Mouse (Mus musculus) hindbrain, embryonic 15.5 days (tissue): ENCODE measurements around the gene Tead4. TPM values are rescaled to one million over a fixed set of nuclear protein-coding genes. Genes with fewer than 3 reads are reported as not detected.

ENCODE experiments used
- ATAC-seq: fragments of 200-750 bp; cut with Nextera tagmentation; 2 replicates; pipeline ENCODE4 v1.8.0; 2017; ENCODE audit warnings: low read depth, moderate number of reproducible peaks, moderate TSS enrichment; ENCODE audit not compliant: low FRiP score
- H3K27ac ChIP-seq: fragments of 300-500 bp; sonication (generic); replicated peaks from 2 replicates; pipeline ENCODE4 v1.5.1; 2015; ENCODE audit warnings: mild to moderate bottlenecking, inconsistent platforms
- H3K27me3 ChIP-seq: fragments of 300-500 bp; sonication (generic); 2 replicates; pipeline ENCODE4 v1.6.1; 2015; ENCODE audit warnings: control low read depth, inconsistent platforms
- H3K36me3 ChIP-seq: fragments of 300-500 bp; sonication (generic); 2 replicates; pipeline ENCODE4 v1.6.1; 2015; ENCODE audit warnings: control low read depth, inconsistent platforms
- H3K4me1 ChIP-seq: fragments of 300-500 bp; sonication (generic); replicated peaks from 2 replicates; pipeline ENCODE4 v1.6.1; 2015; ENCODE audit warnings: control low read depth, inconsistent platforms
- H3K4me2 ChIP-seq: fragments of 300-500 bp; sonication (generic); 2 replicates; pipeline ENCODE4 v1.6.1; 2015; ENCODE audit warnings: moderate library complexity, mild to moderate bottlenecking, inconsistent platforms
- H3K4me3 ChIP-seq: fragments of 300-500 bp; sonication (generic); 2 replicates; pipeline ENCODE4 v1.5.1; 2015; ENCODE audit warnings: mild to moderate bottlenecking, inconsistent platforms
- H3K9ac ChIP-seq: fragments of 300-500 bp; sonication (generic); 2 replicates; pipeline ENCODE4 v1.6.1; 2015; ENCODE audit warnings: inconsistent platforms
- H3K9me3 ChIP-seq: fragments of 300-500 bp; sonication (generic); 2 replicates; pipeline ENCODE4 v1.6.1; 2016; ENCODE audit warnings: control low read depth, inconsistent platforms
- WGBS: fragments of 180-500 bp; shearing (Covaris S2); methylation state at CpG from one replicate; pipeline ENCODE4 v1.1.7; 2015; 5-methylcytosine and 5-hydroxymethylcytosine counted together
- polyA plus RNA-seq: library from polyadenylated mRNA; unstranded; fragments of >200 nt; fragmentation: Nextera tagmentation; extraction: Ambion mirVana; gene quantifications from 2 replicates; pipeline ENCODE4 v1.2.1, GENCODE M21; 2015

The Tead4 gene
- polyA plus RNA-seq, 1 experiment from 2014 or later: 0.49 TPM

- Histone ChIP-seq H3K9me3 (no peaks in the 10 kb centered on the region), H3K27me3 (no peaks in the 10 kb centered on the region), H3K36me3 (no peaks in the 10 kb centered on the region), H3K4me1 (no peaks in the 10 kb centered on the region), H3K27ac (no peak overlapping the region), H3K9ac (no peak overlapping the region), H3K4me2 (no peak overlapping the region), H3K4me3 (no peak overlapping the region)
- ATAC-seq: no peak
- 80% methylated on average over 8 of the region's 8 CpGs for WGBS
Observed at GRCm38 (mm10) chr6:128264870-128265526, 35.6 kb downstream of the Tead4 start.

DNA sequence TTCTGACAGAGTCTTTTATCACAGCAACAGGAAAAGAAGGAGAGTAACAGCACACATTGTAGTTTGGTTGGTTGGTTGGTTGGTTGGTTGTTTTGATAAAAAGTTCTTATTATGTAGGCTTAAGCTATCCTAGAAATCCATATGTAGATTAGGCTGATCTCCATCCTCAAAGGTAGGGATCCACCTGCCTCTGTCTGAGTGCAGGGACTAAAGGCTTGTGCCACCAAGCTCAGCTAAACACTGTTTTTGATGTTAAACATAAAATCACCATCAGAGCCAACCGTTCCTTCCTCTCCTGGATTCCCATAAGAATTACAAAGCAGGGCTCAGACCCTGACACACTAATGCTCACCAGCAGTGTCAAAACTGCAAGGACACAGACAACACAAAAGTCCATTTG lies 39.1 kb downstream of the Tead4 start:
- H3K4me1 ChIP-seq: no peaks in the 10 kb centered on the region
- H3K36me3 ChIP-seq: no peaks in the 10 kb centered on the region
- no peak overlapping the region for H3K4me2 ChIP-seq
- H3K9me3 ChIP-seq: no peaks in the 10 kb centered on the region
- H3K9ac ChIP-seq: no peak overlapping the region
- H3K4me3 ChIP-seq: no peak overlapping the region
- WGBS: 40% methylated on average over 1 of the region's 1 CpGs
- H3K27me3 ChIP-seq: no peaks in the 10 kb centered on the region
- ATAC-seq: no peak
- no peak overlapping the region for H3K27ac ChIP-seq

DNA sequence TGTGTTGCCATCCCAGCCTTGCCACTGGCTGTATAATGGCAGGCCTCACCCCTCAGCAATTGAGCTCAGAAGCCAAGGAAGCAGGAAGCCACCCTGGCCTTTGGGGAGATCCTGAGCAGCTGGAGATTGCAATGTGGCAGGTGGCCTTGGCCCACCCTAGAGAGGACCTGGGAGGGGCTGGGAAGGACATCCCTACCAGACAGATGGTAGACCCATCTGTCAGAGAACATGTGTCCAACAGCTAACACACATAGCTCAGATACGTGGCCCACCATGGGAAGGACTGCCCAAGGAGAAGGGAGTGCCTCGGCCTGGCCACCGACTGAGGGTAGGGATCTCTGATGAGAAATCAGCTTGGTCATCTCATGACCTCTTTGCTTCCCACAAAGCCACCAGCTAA lies 41.4 kb downstream of the Tead4 start:
- 90% methylated on average over 3 of the region's 3 CpGs for WGBS
- no peak for ATAC-seq
- H3K9ac ChIP-seq: no peak overlapping the region
- no peaks in the 10 kb centered on the region for H3K4me1 ChIP-seq
- H3K27me3 ChIP-seq: no peaks in the 10 kb centered on the region
- H3K4me3 ChIP-seq: no peak overlapping the region
- H3K9me3 ChIP-seq: no peaks in the 10 kb centered on the region
- H3K27ac ChIP-seq: no peak overlapping the region
- H3K4me2 ChIP-seq: no peak overlapping the region
- H3K36me3 ChIP-seq: no peaks in the 10 kb centered on the region

DNA sequence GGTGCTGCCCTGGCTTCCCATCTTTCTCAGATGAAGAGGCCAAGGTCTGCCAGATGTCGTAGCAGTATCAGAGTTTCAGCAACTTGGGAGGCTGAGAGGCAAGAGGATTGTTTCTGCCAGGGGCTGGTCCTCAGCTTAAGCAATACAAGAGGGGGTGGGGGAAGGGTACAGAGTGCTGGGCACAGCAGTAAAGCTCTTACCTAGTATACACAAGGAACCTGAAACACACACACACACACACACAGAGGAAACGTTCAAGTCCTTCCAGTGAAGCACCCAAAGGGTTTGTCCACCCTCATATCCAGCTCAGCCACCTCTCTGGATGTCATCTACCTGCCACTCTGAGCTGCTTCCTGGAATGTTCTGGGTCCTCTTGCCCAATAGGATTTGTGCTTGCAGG lies 44.7 kb downstream of the Tead4 start:
- H3K9ac ChIP-seq: no peak overlapping the region
- H3K4me1 ChIP-seq: no peaks in the 10 kb centered on the region
- H3K9me3 ChIP-seq: no peaks in the 10 kb centered on the region
- no peak overlapping the region for H3K4me3 ChIP-seq
- H3K4me2 ChIP-seq: no peak overlapping the region
- H3K27me3 ChIP-seq: no peaks in the 10 kb centered on the region
- H3K36me3 ChIP-seq: no peaks in the 10 kb centered on the region
- no peak for ATAC-seq
- 78% methylated on average over 2 of the region's 2 CpGs for WGBS
- H3K27ac ChIP-seq: no peak overlapping the region

DNA sequence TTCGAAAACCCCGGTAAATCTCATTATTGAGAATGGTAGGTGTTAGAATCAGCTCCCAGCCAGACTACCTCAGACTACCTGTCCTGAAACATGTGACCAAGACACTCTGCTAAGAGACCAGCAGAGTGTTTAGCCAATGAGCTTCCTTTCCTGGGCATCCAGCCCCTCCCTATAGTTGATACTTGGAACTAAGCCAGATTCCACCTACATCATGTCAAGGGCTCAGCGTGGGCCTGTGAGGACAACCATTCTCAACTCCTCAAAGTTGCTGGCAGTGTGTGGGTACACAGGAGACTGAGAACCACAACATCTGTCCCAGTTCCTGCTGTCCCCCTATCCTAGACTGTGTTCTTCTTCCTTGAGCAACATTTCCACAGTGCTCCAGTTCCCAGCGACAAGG lies 45.3 kb downstream of the Tead4 start:
- no peak overlapping the region for H3K4me3 ChIP-seq
- H3K4me1 ChIP-seq: no peaks in the 10 kb centered on the region
- no peak overlapping the region for H3K27ac ChIP-seq
- no peak overlapping the region for H3K9ac ChIP-seq
- no peaks in the 10 kb centered on the region for H3K36me3 ChIP-seq
- H3K4me2 ChIP-seq: no peak overlapping the region
- H3K9me3 ChIP-seq: no peaks in the 10 kb centered on the region
- no peaks in the 10 kb centered on the region for H3K27me3 ChIP-seq
- 76% methylated on average over 4 of the region's 4 CpGs for WGBS
- ATAC-seq: no peak

DNA sequence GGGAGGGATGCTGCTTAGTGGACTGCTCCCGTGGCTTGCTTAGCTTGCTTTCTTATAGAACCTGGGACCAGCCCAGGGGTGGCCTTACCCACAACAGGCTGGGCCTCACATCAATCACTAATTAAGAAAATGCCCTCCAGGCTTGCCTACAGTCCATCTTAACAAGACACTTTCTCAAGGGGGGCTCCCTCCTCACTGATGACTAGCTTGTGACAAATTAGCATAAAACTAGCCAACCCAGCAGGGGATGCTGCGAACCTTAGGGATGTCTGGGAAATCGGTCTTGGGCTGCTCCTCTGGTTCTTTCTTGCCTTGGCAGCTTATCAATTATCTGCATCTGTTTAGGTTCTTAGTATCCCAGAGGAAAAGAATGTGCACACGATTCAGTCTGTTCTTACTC lies 46.1 kb downstream of the Tead4 start:
- Histone ChIP-seq H3K27me3 (no peaks in the 10 kb centered on the region), H3K4me2 (no peak overlapping the region), H3K27ac (no peak overlapping the region), H3K4me1 (no peaks in the 10 kb centered on the region), H3K36me3 (no peaks in the 10 kb centered on the region), H3K4me3 (no peak overlapping the region), H3K9ac (no peak overlapping the region), H3K9me3 (no peaks in the 10 kb centered on the region)
- 29% methylated on average over 4 of the region's 4 CpGs for WGBS
- ATAC-seq: no peak

DNA sequence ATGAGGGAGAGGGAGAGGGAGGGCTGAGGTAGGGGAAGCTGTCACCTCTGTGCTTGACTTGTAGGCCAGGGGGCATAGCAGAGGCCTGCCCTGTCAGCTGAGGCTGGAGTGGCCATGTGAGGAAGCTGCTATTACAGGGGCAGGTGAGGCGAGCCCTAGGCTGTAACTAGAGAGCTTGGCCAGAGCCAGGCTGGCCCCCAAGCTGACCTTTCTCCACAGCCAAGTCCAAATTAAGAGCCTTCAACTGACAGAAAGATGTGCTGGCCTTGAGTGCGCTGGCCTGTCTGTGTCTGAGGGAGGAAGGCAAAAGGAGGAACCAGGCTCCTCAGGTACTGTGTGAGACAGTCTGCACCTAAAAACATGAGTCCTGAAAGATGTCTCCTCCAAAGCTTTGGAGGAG lies 47.5 kb downstream of the Tead4 start:
- no peaks in the 10 kb centered on the region for H3K27me3 ChIP-seq
- ATAC-seq: no peak
- no peak overlapping the region for H3K27ac ChIP-seq
- H3K9ac ChIP-seq: no peak overlapping the region
- H3K4me3 ChIP-seq: no peak overlapping the region
- 100% methylated on average over 2 of the region's 2 CpGs for WGBS
- no peak overlapping the region for H3K4me2 ChIP-seq
- H3K9me3 ChIP-seq: no peaks in the 10 kb centered on the region
- no peaks in the 10 kb centered on the region for H3K4me1 ChIP-seq
- no peaks in the 10 kb centered on the region for H3K36me3 ChIP-seq

DNA sequence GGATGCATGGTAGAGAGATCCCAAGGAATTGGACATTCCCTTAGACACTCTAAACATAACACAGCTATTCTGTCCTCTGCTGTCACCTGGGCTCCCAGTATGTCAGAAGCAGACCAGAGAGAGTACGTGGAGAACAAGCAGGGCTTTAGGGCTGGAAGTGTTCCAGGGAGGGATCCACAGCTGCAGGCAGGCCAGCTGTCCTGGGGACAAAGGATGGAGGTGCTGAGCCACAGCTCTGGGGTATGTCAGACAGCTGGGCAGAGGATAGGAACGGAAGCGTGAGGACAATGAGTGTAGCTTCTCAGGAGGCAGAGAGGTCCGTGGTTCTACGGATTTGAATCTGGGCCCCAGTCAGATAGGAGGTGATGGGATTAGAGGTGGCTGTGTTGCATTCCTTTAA lies 50.0 kb downstream of the Tead4 start:
- H3K27me3 ChIP-seq: no peaks in the 10 kb centered on the region
- 82% methylated on average over 5 of the region's 5 CpGs for WGBS
- H3K9me3 ChIP-seq: no peaks in the 10 kb centered on the region
- no peak overlapping the region for H3K4me3 ChIP-seq
- H3K27ac ChIP-seq: no peak overlapping the region
- no peaks in the 10 kb centered on the region for H3K4me1 ChIP-seq
- H3K9ac ChIP-seq: no peak overlapping the region
- no peaks in the 10 kb centered on the region for H3K36me3 ChIP-seq
- ATAC-seq: no peak
- H3K4me2 ChIP-seq: no peak overlapping the region

DNA sequence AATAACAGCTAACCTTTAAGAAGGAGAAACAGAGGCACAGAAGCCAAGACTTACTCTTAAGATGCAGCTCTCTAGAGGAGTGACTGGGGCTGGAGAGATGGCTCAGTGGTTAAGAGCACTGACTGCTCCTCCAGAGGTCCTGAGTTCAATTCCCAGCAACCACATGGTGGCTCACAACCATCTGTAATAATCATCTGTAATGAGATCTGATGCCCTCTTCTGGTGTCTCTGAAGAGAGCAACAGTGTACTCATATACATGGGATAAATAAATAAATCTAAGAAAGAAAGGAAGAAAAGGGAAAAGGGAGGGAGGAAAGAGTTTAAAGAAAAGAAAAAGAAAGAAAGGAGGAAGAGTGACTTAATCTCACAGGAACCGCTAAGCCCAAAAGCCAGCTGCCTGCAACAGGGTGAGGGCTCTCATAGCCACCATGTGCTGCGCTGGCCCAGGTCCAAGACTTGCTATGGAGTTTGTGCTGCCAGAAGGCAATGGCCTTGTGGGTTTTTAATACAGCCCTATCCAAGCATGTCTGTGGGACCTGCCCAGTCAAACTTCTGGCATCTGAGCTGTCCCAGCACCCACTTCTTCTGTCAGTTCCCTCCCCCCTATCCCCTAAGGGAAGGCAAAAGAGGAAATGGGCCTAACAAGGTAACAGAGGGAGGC lies 63.4 kb downstream of the Tead4 start:
- 80% methylated on average over 2 of the region's 2 CpGs for WGBS

DNA sequence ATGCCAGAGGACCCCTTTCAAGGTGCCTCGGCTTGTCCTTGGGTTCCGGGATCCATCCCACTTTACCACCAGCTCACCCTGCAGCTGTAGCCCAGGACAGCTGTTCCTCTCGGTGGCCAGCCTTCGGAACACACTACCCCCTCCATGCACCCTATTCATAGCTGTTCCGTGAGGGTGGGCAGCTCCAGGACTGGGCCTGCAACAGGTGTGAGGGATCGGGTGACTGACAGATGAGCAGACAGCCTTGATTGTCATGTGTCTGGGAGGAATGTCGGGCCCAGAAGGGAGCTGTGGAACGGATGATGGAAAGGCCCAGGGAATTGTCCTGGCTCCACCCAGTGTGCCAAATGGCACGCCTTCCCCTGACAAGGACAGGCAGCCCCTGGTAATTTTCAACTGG lies 64.0 kb downstream of the Tead4 start:
- Histone ChIP-seq H3K36me3 (no peaks in the 10 kb centered on the region), H3K4me1 (no peaks in the 10 kb centered on the region), H3K27me3 (no peaks in the 10 kb centered on the region), H3K9ac (no peak overlapping the region), H3K27ac (no peak overlapping the region), H3K9me3 (no peaks in the 10 kb centered on the region), H3K4me2 (no peak overlapping the region), H3K4me3 (no peak overlapping the region)
- 81% methylated on average over 9 of the region's 9 CpGs for WGBS
- no peak for ATAC-seq

More for the DNA sequence above, 63.4 kb downstream of the Tead4 start:
- Histone ChIP-seq H3K9me3 (no peaks in the 10 kb centered on the region), H3K4me3 (no peak overlapping the region), H3K9ac (no peak overlapping the region), H3K4me1 (no peaks in the 10 kb centered on the region), H3K36me3 (no peaks in the 10 kb centered on the region), H3K27me3 (no peaks in the 10 kb centered on the region), H3K27ac (no peak overlapping the region), H3K4me2 (no peak overlapping the region)
- ATAC-seq: no peak

DNA sequence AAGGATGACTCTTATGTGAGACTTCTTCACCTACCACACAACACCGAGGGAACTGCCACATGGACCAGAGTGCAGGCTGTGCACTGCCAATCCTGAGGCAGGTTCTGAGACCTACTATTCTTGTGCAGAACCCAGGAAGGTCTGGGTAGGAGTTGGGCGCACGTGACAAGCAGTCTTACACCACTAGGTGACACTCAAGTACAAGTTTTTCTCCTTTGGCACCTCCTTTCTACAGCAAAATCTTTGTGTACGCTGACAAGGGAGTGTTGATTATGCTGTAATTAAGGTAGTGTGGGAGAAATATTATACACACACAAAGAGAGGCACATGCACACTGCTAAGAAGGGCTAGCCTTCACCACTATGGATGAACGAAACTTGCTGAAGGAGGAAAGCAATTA lies 66.4 kb downstream of the Tead4 start:
- no peak overlapping the region for H3K4me2 ChIP-seq
- H3K27ac ChIP-seq: no peak overlapping the region
- H3K9ac ChIP-seq: no peak overlapping the region
- H3K9me3 ChIP-seq: no peaks in the 10 kb centered on the region
- ATAC-seq: peak; percentile 71
- H3K36me3 ChIP-seq: no peaks in the 10 kb centered on the region
- H3K4me1 ChIP-seq: no peaks in the 10 kb centered on the region
- no peaks in the 10 kb centered on the region for H3K27me3 ChIP-seq
- H3K4me3 ChIP-seq: no peak overlapping the region
- WGBS: 30% methylated on average over 5 of the region's 5 CpGs

GRCm38 (mm10) chr6:128232216-128232615 lies 68.4 kb downstream of the Tead4 start:
- Histone ChIP-seq H3K36me3 (no peaks in the 10 kb centered on the region), H3K4me1 (no peaks in the 10 kb centered on the region), H3K9ac (no peak overlapping the region), H3K4me2 (no peak overlapping the region), H3K27ac (no peak overlapping the region), H3K4me3 (no peak overlapping the region), H3K9me3 (no peaks in the 10 kb centered on the region), H3K27me3 (no peaks in the 10 kb centered on the region)
- ATAC-seq: no peak
- 75% methylated on average over 7 of the region's 7 CpGs for WGBS

DNA sequence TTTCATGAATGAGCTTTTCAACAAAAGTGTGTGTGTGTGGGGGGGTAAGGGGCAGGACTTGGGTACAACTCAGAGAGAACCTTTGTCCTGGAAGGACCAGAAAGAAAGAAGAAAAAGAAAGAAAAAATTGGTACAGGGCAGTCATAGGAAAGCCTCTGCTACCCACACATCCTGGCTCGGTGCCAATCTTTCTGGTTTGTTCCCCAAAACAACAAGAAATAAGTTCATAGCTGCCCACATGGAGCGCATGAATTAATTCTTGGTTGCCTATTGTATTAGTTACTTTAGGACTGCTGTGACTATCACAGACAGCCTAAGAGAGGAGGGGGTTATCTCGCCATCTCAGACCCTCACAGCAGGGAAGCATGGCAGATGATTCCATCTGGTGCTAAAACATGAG lies 68.9 kb downstream of the Tead4 start:
- no peak for ATAC-seq
- no peak overlapping the region for H3K4me3 ChIP-seq
- H3K4me1 ChIP-seq: no peaks in the 10 kb centered on the region
- no peaks in the 10 kb centered on the region for H3K27me3 ChIP-seq
- no peak overlapping the region for H3K4me2 ChIP-seq
- no peaks in the 10 kb centered on the region for H3K36me3 ChIP-seq
- no peaks in the 10 kb centered on the region for H3K9me3 ChIP-seq
- no peak overlapping the region for H3K27ac ChIP-seq
- H3K9ac ChIP-seq: no peak overlapping the region
- 64% methylated on average over 3 of the region's 3 CpGs for WGBS
